Mouse (Mus musculus): ENCODE results near the gene Ppp2r2c.
A peak's percentile ranks its signal among the peaks of the same experiment; 100 is the strongest.

Ppp2r2c gene

DNA sequence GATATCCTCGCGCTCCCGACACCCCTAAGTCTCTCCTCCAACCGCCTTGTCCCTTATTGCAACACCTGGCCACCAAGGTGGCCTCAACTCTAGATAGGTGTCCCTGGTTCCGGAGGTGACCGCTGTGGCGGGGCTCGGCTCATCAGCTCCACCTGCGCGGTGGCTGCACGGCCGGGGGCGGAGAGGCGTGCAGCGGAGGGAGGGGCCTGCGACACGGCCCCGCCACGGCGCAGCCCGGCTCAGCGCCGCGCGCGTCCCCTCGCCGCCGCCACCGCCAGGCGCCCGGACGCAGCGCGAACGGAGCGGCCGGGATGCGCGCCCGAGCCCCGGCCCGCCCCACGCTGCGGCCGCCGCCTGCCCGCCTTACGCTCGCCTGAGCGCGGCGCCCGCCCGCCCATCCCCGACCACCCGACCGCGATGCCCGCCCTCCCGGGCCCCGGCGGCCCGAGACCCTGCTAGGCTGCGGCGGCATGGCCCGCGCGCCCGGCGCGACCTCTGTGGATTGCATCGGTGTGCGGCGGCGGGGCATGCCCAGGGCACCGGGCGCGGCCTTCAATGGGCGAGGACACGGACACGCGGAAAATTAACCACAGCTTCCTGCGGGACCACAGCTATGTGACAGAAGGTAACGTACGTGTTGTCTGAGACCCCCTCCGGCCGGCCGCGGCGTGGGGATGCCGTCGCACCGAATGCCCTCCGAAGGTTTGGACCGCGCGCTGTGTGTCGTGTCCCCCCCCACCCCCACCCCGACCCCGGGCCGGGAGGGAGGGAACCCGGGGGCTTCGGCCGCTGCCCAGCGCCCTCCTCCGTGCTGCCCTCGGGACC is at the start of gene Ppp2r2c:
Gene Ppp2r2c (plus strand): TSS at position 248 of the 825 bp plus-strand sequence.
- DNase-seq: no peak

DNA sequence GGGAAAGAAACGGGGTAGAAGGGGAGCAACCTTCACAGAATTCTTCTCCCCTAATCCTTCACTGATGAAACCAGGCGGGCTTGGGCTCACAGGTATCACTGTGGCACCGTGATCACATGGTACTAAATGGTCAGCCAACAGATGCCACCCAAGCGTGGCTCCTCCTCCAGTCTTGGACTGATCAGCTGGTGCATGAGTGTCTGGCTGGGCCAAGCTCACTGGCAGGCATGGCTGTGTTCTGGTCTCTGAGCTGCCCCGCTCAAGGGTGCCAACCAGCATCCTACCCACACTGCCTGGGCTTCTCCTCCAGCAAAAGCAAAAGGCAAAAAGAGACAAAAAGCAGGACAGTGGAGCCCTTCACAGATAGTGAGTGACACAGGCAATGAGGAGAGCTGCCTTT is 48.6 kb upstream of the Ppp2r2c start:
- DNase-seq: no peak

DNA sequence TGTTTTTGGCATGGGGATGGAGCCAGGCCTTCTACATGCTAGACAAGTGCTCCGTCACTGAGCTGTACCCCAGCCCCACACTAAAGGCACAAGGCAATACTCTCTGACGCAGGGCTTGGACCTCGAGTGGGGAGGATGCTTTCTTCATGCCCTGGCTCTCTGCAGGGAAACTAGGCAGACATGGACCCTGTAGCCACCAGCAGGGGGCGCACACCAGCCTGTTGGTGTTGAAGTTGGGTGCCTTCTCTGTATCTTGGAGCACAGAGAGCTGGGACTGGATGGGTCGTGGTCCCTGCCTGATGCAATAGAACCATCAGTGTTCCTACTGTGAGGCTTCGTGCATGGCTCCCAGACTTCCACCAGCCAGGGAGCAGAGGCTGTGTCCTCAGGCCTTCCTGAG is 48.2 kb upstream of the Ppp2r2c start:
- DNase-seq: peak; percentile 46

DNA sequence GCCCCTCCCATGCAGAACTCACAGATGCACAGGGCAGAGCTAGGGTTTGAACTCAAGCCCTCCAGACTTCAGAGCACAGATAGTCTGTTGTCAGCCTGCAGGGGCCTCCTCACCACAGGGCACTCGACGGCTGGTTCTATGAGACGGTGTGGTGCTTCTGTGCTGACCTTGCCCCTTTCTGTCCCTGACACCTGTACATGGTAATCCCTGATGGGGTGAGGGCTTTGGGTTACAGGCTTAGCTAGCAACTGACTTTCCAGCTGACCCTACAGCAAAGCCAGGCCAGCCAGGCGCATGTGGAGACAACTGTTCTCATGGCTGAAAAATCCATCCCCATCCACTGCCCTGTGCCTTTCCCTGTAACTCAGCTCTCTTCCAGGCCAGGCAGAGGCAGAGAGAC is 45.4 kb upstream of the Ppp2r2c start:
- no peak for DNase-seq

DNA sequence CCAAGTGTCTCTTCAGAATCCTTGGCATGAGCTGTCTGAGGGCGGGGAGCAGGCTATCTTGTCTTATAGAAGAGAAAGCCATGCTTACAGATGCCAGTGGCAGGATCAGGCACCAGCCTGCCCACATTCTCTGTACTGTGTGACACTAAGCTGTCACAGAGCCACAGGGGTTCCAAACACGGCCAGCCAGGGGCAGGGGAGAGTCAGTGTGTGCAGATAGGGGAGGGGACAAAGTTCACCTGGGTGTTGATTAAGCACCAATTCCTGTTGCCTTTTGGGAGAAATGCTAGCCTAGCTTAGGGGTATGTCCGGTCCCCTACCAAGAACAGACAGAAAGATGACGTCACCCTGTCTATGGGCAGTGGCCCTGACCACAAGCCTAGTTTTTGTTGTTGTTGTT is 39.2 kb upstream of the Ppp2r2c start:
- no peak for DNase-seq

DNA sequence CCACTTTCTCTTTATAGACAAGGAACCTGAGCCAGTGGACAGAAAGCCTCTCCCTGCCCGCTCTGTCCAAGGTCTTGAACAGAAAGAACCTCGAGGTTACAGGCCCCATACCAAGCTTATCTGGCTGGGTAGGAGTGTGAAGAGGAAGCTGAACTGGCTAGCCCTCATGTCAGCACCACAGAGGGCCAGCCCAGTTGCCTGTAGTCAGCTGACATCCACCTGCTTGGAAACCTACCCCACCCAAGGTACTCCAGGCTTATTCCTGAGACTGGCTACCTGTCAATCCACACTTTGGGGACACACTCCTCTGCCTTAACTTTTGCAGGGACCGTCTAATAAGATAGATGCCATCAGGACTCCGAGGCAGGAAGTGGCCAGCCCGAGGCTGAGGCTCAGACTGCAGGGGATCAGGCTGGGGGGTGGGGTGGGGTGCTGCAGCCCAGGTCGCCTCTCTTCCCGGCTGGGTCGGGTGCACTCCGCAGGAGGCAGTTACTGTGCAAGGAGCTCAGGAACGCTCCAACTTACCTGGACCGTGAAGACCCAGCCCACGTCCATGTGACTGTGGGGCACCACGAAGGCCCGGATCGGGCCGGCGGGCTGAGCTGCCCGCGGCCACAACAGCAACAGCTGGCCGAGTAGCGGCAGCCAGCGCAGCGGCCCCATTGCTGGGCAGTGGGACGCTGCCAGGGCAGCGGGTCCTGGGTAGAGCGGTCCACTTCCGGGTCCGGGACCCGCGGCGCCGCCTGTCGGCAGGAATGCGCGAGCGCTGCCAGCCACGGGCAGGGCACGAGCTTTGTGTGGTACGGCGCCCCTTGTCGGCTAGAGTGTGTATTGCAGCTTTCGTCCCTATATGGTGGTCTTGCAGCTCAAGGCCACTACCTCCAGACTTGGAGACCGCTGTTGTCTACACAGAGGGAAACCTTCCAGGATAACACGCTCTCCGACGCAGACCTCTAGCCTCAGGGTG is 38.1 kb upstream of the Ppp2r2c start, which contains the start of gene Man2b2:
Gene Man2b2 (minus strand): TSS at position 741 of the 967 bp plus-strand sequence.
- peak; percentile 93 for DNase-seq

DNA sequence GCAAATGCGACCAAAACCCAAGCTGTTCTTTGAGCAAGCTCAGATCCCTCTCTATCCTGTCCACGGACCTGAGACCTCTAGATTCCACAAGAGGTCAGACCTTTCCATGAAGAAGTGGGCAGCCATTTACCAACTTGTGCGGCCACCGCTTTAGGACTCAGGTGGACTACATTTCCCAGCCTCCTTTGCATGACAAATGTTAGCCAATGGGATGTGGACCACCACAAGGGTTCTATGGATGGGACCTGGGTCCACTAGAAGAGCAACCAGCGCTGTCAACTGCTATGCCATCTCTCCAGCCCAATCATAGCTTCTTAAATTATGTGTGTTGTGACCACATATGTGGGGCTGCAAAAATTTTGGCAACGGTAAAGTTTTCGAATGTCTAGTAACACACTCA is 37.0 kb upstream of the Ppp2r2c start:
- no peak for DNase-seq

DNA sequence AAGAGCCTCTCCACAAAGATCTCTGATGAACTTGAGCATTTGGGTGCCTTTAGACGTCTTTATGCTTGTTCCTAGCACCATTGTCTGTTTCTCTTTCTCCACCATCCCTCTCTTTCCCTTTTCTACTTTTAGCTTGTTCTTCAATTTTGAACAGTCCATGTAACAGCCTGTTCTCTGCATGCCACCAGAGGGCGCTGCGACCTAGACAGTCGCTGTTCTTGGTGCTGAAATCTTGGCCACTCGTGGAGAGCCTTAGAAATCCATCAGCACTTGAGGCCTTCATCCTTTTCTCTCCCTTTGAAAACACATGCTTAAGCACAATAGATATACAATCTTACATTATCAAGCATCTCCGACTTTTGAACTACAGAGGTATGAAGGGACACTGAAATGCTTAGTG is 32.4 kb upstream of the Ppp2r2c start:
- peak; percentile 63 for DNase-seq

DNA sequence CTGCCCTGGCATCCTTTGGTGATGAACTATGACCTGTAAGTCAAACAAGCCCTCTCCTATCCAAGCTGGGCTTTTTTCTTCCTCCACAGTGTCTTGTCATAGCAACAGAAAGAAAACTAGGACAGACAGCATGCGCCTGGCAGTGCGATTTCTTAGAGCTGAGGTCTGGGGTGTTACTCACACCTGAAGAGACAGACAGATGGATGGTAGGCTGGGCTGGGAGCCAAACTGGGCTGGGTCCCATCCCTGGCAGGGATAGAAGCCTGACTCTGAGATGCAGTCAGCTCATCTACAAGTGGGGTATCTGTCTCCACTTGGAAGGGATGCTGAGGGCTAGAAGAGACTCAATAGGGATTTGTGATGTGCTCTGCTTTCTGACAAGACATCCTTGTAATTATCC is 29.3 kb upstream of the Ppp2r2c start:
- DNase-seq: no peak

DNA sequence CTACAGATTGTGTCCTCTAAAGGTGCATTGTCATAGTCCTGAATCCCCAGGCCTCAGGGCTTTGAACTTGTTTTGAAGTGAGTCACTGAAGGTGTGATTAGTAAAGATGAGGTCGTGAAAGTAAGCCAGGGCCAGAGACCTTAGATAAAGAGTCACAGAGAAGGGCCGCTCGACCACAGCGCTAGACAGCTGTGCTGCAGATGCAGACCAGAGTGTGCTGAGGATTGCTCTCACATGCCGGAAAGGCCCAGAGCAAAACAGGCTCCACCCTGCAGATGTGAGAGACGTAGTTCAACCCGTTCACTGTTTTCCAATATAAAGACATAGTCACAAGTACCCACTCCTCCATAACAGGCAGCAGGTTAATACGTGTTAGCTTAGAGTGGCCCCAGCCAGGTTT is 28.7 kb upstream of the Ppp2r2c start:
- no peak for DNase-seq

DNA sequence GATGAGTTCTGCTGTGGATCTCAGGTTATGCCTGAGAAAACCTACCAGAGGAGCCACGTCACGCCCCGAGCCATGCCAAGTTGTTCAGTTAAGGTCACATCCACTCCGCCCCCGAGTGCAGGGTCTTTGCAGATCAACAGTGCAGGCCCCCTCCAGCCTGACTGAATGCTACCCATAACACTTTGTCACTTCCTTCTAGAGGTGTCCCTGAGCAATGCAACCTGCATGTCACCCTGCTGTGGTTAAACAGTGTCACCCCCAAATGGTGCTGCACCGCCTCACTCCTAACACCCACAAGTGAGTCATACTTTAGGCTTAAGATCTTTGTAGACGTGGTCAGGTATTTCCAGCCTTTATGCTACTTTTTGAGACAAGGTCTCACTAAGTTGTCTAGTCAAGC is 28.2 kb upstream of the Ppp2r2c start:
- no peak for DNase-seq

DNA sequence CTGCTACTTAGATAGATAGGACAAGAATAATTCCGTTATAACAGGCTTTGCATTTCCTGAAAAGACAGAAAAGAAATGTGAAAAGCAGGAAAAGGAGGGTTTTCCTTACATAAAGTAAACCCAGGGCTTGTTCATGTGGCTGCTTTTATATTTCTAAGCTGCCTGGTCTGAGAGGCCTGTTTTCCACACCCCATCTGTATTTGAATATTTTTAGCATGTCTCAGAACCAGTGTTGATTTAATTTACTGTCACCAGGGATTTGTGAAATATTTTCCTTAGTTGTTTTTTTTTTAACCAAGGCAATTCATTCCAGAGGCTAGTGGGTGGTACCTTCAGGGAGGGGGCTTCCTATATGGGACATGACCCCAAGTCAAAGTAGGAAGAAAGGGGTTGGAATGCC is 26.6 kb upstream of the Ppp2r2c start:
- no peak for DNase-seq

DNA sequence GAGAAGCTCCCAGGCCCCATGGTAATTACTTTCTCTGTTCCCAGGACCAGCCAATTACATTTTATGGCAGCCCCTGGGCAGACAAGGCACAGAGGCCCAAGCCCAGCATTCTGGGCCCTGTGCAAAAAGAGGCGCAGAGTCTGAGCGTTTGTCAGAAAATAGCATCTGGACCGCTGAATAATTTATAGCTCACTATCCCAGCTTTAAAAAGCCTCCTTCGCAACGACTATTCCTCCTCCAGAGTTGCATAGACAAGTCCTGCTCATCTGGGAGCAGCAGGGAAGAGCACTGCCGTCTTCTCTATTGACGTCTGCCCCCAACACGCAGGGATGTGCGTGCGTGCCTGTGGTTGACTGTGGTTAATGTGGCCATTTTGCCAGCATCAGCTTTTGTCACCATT is 23.8 kb upstream of the Ppp2r2c start:
- no peak for DNase-seq

DNA sequence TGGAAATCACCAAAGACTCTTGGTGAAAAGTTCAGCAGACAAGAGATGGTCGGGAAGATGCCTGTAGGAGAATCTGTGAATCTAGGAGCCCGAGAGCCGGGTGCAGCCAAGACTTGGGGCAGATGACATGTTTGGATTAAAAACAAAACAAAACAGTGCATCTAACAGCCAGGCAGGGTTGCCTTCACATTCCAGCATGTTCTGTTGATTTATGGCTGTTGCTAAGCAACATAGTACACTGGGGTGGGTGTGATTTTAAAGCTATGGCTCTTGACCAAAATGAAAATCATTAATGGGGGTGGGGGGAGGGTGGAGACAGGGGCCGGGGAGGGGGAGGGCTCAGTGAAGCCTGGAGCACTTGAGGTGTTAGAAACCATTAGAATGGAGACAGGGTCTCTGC is 16.7 kb upstream of the Ppp2r2c start:
- no peak for DNase-seq

DNA sequence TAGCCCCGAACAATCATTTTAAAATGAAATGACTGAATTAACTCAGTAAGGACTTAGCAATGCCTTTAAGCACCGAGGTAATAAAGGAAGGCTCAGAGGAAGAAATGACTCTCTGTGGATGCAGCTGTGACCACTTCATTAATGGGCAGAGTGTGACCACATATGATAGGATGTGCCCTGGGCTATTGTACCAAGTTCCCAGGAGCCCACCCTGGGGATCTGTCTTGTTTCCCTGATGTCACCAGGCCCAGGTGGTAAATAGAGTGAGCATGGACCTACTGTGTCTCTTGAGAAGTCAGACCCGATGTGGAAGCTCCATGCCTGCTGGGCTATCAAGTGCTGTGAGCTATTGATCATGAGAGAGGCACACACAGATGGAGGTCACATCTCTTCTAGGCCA is 13.1 kb upstream of the Ppp2r2c start:
- no peak for DNase-seq

DNA sequence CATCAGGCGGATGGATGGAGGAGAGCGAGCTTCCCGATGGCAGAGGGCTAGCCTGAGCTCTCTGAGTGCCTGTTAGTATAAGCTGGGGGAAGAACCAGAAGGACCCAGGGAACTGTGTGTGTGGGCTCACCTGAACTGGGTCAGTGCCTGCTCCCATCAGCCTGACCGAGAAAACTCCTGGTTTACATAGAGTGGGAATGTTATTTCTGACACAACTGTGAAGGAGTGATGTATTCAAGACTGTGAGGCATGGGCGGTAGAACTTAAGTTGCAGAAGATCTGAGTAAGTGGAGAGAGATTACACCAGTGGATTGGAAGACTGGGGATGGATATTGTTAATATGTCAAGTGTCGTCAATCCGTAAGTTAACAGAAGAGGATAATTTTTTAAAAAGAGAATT is 11.8 kb upstream of the Ppp2r2c start:
- no peak for DNase-seq

DNA sequence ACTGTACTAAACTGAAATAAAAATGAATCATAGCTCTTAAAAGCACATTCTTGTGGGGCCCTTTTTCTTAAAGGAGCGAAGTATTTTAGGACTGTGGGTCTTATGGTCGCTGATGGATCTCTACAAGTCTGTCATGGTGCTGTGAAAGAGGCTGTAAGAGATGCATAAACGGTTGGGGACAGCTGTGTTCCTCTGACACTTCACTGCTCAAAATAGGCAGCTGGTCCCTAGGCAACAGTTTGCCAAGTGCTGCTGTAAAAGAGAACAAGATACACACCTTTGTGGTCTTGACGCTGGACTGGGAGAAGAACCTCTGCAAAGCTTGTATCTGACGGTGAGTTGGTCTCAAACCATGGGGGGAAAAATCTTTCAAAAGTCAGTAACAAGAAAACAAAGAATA is 10.8 kb upstream of the Ppp2r2c start:
- no peak for DNase-seq

DNA sequence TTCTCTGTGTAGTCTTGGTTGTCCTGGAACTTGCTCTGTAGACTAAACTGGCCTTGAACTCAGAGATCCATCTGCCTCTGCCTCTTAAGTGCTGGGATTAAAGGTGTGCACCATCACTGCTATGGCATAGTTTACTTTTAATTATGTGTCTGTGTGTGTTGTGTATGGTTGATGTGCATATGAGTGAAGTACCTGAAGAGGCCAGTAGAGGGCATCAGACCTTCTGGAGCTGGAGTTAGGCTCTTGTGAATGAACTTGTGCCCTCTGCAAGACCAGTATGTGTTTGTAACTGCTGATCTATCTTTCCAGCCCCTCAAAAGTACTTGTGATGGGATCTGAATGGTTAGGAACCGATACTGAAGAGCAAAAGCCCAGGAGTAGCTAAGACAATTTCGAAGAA is 7.2 kb upstream of the Ppp2r2c start:
- DNase-seq: no peak

DNA sequence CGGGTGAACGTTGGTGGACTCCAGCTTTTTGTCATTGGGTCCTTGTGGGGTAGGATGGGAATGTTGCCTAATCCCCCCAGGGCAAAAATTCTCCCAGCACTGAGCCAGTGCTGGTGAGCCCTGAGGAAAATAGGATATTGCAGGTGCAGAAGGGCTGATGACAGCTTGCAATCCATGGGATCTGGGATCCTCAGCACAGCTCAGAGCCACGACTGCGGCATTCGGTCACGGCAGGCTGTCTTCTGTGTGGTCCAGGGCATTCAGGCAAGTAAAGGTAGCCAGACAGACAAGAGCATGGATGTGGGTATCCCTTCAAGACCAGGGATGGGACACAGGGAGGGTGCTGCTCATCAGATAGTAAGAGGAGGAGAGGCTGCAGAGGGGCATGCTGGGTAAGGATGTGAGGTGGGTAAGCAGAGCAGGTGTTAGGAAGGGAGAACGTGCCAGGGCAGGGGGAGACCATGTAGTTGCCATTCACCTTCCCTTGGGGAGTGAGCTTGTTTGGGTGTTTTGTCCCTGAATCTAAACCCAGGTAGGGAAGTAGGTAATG is 1.5 kb upstream of the Ppp2r2c start:
- DNase-seq: no peak

DNA sequence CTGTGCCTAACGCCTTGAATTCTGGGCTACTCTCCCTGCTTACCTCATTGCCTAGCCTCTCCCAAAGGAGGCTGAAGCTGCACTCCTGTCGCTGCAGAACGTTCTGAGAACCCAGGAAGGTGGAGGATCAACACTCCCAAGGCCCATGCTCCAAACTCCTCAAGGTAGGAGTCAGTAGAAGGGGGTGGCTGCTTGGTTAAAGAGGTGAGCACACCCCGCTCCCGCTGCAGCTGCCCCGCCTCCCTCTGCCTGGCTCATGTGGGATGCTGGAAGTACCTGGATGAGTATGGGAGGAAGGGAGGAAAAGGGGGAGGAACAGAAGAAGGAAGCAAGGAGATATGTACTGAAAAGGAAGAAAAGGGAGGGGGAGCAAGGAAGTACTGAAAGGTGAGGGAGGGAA is 752 bp upstream of the Ppp2r2c start:
- no peak for DNase-seq

DNA sequence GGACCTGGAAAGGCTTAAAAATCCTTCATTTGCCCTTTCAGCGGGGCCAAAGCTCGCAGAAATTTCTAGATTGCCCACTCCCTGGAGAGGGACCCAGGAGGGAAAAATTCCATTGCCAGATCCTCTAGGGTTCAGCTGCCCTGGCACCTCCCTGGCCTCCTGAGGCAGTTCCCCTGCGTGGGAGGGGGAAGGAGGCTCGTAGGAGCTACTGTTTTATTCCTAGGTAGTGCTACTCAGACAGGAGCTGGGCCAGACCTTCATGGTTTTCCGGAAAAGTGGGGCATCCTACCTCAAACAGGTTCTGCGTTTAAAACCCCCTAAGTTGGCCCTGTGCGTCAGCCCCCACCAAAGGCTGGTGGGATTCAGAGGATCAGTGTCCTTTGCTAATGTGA is 869 bp downstream of the Ppp2r2c start:
- no peak for DNase-seq

DNA sequence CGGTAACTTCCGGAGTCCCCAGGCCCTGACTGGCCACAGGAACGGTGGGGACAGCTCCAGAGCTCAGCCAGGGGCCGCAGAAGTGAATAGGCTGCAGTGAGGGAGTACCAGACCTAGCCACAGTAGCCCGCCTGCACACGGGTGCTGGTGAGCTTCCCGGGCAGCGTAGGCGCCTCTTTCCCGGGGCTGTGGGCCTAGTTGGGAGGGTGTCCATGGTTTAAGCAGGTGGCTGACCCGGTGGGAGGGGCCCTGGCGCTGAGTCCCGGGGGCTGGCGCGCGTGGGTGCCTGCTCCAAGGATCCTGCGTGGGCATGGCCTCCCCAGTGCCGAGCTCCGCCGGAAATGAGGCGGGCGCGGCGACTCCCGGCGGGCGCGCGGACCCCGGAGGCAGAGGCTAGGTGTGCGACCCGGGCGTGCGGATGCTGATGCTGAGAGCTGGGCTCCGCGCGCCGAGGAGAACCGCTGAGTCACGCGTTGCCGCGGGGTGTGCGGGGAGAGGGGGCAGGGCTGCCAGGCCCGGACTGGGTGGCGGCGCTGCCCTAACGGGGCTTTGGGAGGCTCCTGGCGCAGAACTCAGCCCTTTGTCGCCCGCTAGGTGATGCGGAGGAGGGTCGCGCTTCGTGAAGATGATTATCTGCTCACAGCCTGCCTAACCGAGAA is 1.4 kb downstream of the Ppp2r2c start:
- no peak for DNase-seq

DNA sequence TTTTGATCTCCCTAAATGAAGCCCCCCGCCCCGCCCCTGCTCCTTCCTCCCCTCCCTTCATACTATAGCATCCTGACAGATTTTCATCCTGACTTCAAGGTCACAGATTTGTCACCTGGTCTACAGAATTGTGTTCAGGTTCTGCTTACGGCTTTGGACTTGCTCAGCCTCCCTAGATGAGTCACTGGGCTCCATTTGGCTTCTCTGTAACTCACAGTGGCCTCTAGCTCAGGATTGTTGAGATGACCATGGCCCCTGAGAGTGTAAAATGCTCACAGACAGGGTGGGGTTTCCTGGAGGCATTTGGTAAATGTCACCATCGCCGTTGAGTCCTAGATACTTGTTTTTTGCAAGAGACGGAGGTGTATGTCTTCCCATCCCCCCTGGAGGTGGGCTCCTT is 2.6 kb downstream of the Ppp2r2c start:
- no peak for DNase-seq

Measured in kidney, postnatal 14 days (tissue).